Mouse (Mus musculus): ENCODE data around the gene Son. TPM values are rescaled to one million over a fixed set of nuclear protein-coding genes. Genes with fewer than 3 reads are reported as not detected.

Gene Son
- total RNA-seq (2014; rRNA removed) (106 and 111 TPM in 2 replicates), polyA plus RNA-seq (2012; rRNA removed) (38.0 and 59.5 TPM in 2 replicates)

GRCm38 (mm10) chr16:91647461-91648219 is at the start of gene Son:
TSS of gene Son (plus strand) at chr16:91647506.
- peak within 1 kb of the TSS; percentile 86 for H3K9ac ChIP-seq (ENCODE audit: low read depth, low read length)
- WGBS, result under 1% methylated on average over 69 of the region's 70 CpGs
- peak within 1 kb of the TSS; percentile 93 for H3K27ac ChIP-seq (replicated peaks; ENCODE audit: insufficient read depth, low read depth, low read length)
- peak; percentile 90 for TF ChIP-seq POLR2A (IDR thresholded peaks at IDR 0.05; ENCODE audit: extremely low read depth, insufficient read depth, low read length)
- no peak for TF ChIP-seq CTCF (IDR thresholded peaks at IDR 0.05; ENCODE audit: low read depth, low read length)
- peak within 1 kb of the TSS; percentile 79 for H3K4me3 ChIP-seq (ENCODE audit: insufficient read depth, low read depth, low read length)
- H3K4me1 ChIP-seq (ENCODE audit: control insufficient read depth, insufficient read depth, low read length), result peaks cover 14% of the 10 kb centered on the region
- peak; percentile 93 for DNase-seq (ENCODE audit: extremely low read depth, low read depth, low spot score)
- H3K79me2 ChIP-seq (ENCODE audit: control insufficient read depth, insufficient read depth, low read length), result peaks cover 11% of the 10 kb centered on the region
- peaks cover 10% of the 10 kb centered on the region for H3K36me3 ChIP-seq (ENCODE audit: control insufficient read depth, insufficient read depth, low read length)
- H3K27me3 ChIP-seq (ENCODE audit: control insufficient read depth, insufficient read depth, low read length), result no peaks in the 10 kb centered on the region

GRCm38 (mm10) chr16:91597672-91598010 is 49.7 kb upstream of the Son start, which contains the start of gene Tmem50b:
TSS of gene Tmem50b (minus strand) at chr16:91597800.
- peaks cover 19% of the 10 kb centered on the region for H3K79me2 ChIP-seq (ENCODE audit: control insufficient read depth, insufficient read depth, low read length)
- H3K27ac ChIP-seq (replicated peaks; ENCODE audit: insufficient read depth, low read depth, low read length), result peak within 1 kb of the TSS; percentile 60
- no peaks in the 10 kb centered on the region for H3K36me3 ChIP-seq (ENCODE audit: control insufficient read depth, insufficient read depth, low read length)
- peak; percentile 88 for DNase-seq (ENCODE audit: extremely low read depth, low read depth, low spot score)
- peaks cover 7% of the 10 kb centered on the region for H3K4me1 ChIP-seq (ENCODE audit: control insufficient read depth, insufficient read depth, low read length)
- peak within 1 kb of the TSS; percentile 85 for H3K4me3 ChIP-seq (ENCODE audit: insufficient read depth, low read depth, low read length)
- H3K27me3 ChIP-seq (ENCODE audit: control insufficient read depth, insufficient read depth, low read length), result no peaks in the 10 kb centered on the region
- peak within 1 kb of the TSS; percentile 80 for H3K9ac ChIP-seq (ENCODE audit: low read depth, low read length)
- TF ChIP-seq POLR2A (IDR thresholded peaks at IDR 0.05; ENCODE audit: extremely low read depth, insufficient read depth, low read length), result no peak
- TF ChIP-seq CTCF (IDR thresholded peaks at IDR 0.05; ENCODE audit: low read depth, low read length), result no peak
- under 1% methylated on average over 34 of the region's 34 CpGs for WGBS

GRCm38 (mm10) chr16:91599242-91599641 is 48.1 kb upstream of the Son start:
- Histone ChIP-seq H3K79me2 (ENCODE audit: control insufficient read depth, insufficient read depth, low read length) (peaks cover 14% of the 10 kb centered on the region), H3K27ac (replicated peaks; ENCODE audit: insufficient read depth, low read depth, low read length) (no peak overlapping the region), H3K4me1 (ENCODE audit: control insufficient read depth, insufficient read depth, low read length) (peaks cover 7% of the 10 kb centered on the region), H3K27me3 (ENCODE audit: control insufficient read depth, insufficient read depth, low read length) (no peaks in the 10 kb centered on the region; the same call in 1 of the 2 replicates), H3K4me3 (ENCODE audit: insufficient read depth, low read depth, low read length) (no peak overlapping the region), H3K36me3 (ENCODE audit: control insufficient read depth, insufficient read depth, low read length) (no peaks in the 10 kb centered on the region), H3K9ac (ENCODE audit: low read depth, low read length) (no peak overlapping the region)
- peak; percentile 35 for DNase-seq (ENCODE audit: extremely low read depth, low read depth, low spot score)
- no peak for TF ChIP-seq POLR2A (IDR thresholded peaks at IDR 0.05; ENCODE audit: extremely low read depth, insufficient read depth, low read length)
- TF ChIP-seq CTCF (IDR thresholded peaks at IDR 0.05; ENCODE audit: low read depth, low read length), result no peak

- peaks cover 7% of the 10 kb centered on the region for H3K4me1 ChIP-seq (ENCODE audit: control insufficient read depth, insufficient read depth, low read length)
- 60% methylated on average over 4 of the region's 4 CpGs for WGBS
- no peak overlapping the region for H3K4me3 ChIP-seq (ENCODE audit: insufficient read depth, low read depth, low read length)
- no peaks in the 10 kb centered on the region for H3K36me3 ChIP-seq (ENCODE audit: control insufficient read depth, insufficient read depth, low read length)
- peaks cover 5% of the 10 kb centered on the region for H3K79me2 ChIP-seq (ENCODE audit: control insufficient read depth, insufficient read depth, low read length)
- H3K9ac ChIP-seq (ENCODE audit: low read depth, low read length), result no peak overlapping the region
- H3K27ac ChIP-seq (replicated peaks; ENCODE audit: insufficient read depth, low read depth, low read length), result no peak overlapping the region
- no peak for DNase-seq (ENCODE audit: extremely low read depth, low read depth, low spot score)
- H3K27me3 ChIP-seq (ENCODE audit: control insufficient read depth, insufficient read depth, low read length), result no peaks in the 10 kb centered on the region; the same call in 1 of the 2 replicates
- no peak for TF ChIP-seq POLR2A (IDR thresholded peaks at IDR 0.05; ENCODE audit: extremely low read depth, insufficient read depth, low read length)
Measured at GRCm38 (mm10) chr16:91601081-91601480, 46.2 kb upstream of the Son start.

GRCm38 (mm10) chr16:91601693-91602092 is 45.6 kb upstream of the Son start:
- TF ChIP-seq POLR2A (IDR thresholded peaks at IDR 0.05; ENCODE audit: extremely low read depth, insufficient read depth, low read length), result no peak
- no peak for TF ChIP-seq CTCF (IDR thresholded peaks at IDR 0.05; ENCODE audit: low read depth, low read length)
- Histone ChIP-seq H3K4me1 (ENCODE audit: control insufficient read depth, insufficient read depth, low read length) (peaks cover 3% of the 10 kb centered on the region), H3K79me2 (ENCODE audit: control insufficient read depth, insufficient read depth, low read length) (peaks cover 5% of the 10 kb centered on the region), H3K36me3 (ENCODE audit: control insufficient read depth, insufficient read depth, low read length) (no peaks in the 10 kb centered on the region), H3K4me3 (ENCODE audit: insufficient read depth, low read depth, low read length) (no peak overlapping the region), H3K27me3 (ENCODE audit: control insufficient read depth, insufficient read depth, low read length) (no peaks in the 10 kb centered on the region; the same call in 1 of the 2 replicates), H3K27ac (replicated peaks; ENCODE audit: insufficient read depth, low read depth, low read length) (no peak overlapping the region), H3K9ac (ENCODE audit: low read depth, low read length) (no peak overlapping the region)
- no peak for DNase-seq (ENCODE audit: extremely low read depth, low read depth, low spot score)
- 79% methylated on average over 9 of the region's 9 CpGs for WGBS

- Histone ChIP-seq H3K4me3 (ENCODE audit: insufficient read depth, low read depth, low read length) (no peak overlapping the region), H3K27me3 (ENCODE audit: control insufficient read depth, insufficient read depth, low read length) (no peaks in the 10 kb centered on the region; the same call in 1 of the 2 replicates), H3K9ac (ENCODE audit: low read depth, low read length) (no peak overlapping the region), H3K27ac (replicated peaks; ENCODE audit: insufficient read depth, low read depth, low read length) (no peak overlapping the region), H3K4me1 (ENCODE audit: control insufficient read depth, insufficient read depth, low read length) (no peaks in the 10 kb centered on the region), H3K36me3 (ENCODE audit: control insufficient read depth, insufficient read depth, low read length) (no peaks in the 10 kb centered on the region), H3K79me2 (ENCODE audit: control insufficient read depth, insufficient read depth, low read length) (no peaks in the 10 kb centered on the region)
- DNase-seq (ENCODE audit: extremely low read depth, low read depth, low spot score), result no peak
- TF ChIP-seq CTCF (IDR thresholded peaks at IDR 0.05; ENCODE audit: low read depth, low read length) (no peak), POLR2A (IDR thresholded peaks at IDR 0.05; ENCODE audit: extremely low read depth, insufficient read depth, low read length) (no peak)
- 77% methylated on average over 6 of the region's 6 CpGs for WGBS
Measured at GRCm38 (mm10) chr16:91605156-91605555, 42.1 kb upstream of the Son start.

Measured in liver, adult 2 months (tissue).